Mouse (Mus musculus) monocyte, adult 5-6 weeks (primary cell): ENCODE data around the gene Mto1. TPM values are rescaled to one million over a fixed set of nuclear protein-coding genes. Genes with fewer than 3 reads are reported as not detected.

Experiments
- ATAC-seq: fragments of 153-309, 156-312 bp; replicated peaks from 2 replicates; pipeline ENCODE4 v1.8.0; 2017; ENCODE audit warnings: mild to moderate bottlenecking; ENCODE audit not compliant: low TSS enrichment, insufficient number of reproducible peaks, severe bottlenecking, poor library complexity, low FRiP score
- total RNA-seq: library from RNA; stranded (forward); fragments of 200-1000, 200-491, 200-594 nt; gene quantifications from 3 replicates; pipeline ENCODE4 v1.2.3, GENCODE M21; 2017

The Mto1 gene
- total RNA-seq, result 29.0 to 42.6 TPM (median 34.6 TPM) in 3 replicates

DNA sequence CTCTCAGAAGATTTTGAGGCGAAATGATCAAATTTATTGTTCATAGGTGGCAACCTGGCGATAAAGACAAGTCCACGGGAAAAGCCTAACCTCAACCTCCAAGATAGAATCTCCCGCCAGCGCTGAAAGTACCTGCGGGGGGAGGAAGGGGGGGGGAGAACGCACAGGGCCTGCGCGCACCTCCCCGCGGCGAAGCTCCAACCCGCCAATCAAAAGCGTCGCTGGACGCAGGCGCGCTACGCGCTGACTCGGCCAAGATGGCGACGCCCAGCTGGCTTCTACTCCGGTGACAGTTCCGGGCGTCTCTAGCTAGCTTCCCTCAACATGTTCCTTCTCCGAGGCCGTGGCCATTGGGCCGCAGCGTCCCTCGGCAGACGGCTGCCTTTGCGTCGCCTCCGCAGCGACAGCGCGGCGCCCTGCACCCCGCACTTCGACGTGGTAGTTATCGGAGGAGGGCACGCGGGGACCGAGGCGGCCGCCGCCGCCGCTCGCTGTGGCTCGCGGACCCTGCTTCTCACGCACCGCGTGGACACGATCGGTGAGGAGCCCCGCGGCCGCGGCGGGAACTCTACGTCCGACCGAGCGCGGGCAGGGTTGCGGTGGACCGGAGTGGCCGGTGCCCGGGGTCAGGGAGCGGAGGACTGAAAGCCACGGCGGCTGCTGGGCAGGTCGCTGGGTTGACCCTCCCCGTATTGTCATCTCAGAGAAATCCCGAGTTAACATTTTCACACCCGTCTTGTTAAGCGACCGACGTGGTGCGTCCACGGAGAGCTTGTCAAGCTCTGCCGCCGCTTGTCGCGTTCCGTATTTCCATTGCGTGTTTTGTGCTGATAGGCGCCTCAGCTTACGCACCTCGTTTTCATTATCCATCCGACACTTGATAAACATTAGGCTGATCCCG is at the start of gene Mto1, which contains the start of gene Gm17324:
Gene Mto1 (plus strand): TSS at position 236 of the 901 bp plus-strand sequence.
Gene Gm17324 (minus strand): TSS at position 814 of the 901 bp plus-strand sequence.
- peak; percentile 71 for ATAC-seq

DNA sequence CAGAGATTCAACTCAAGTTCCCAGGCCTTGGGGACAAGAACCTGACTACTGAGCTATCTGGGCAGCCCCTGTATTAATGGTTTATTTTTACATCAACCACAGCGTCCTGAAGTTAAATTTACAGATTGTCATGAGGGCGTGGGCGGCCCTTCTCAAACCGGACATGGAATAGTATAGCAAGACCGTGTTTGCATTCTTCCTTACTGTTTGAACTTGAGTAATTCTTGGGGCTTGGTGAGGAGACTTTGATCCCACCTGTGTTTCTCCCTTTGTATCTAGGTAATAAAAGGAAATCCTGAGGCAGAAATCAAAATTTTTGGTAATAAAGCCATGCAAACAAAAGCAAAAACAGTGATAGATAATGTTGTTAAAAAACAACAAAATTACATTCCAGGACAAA is 47.4 kb upstream of the Mto1 start:
- no peak for ATAC-seq

DNA sequence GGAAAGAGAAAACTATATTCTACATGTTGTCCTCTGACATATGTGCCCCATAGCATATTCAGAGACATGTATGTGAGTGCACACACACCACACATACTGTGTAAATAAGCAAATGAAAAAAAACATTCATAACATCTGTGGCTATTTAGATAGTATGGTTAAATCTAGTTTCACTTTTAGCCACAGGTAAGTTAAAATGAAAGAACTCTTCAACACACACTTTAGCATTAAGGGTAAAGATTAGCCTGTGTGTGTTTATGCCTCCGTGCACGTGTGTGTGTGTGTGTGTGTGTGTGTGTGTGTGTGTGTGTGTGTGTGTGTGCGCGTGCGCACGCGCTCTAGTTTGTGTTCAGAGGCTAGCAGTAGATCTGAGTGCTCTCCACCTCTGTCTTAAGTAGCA is 46.4 kb upstream of the Mto1 start:
- ATAC-seq, result no peak

DNA sequence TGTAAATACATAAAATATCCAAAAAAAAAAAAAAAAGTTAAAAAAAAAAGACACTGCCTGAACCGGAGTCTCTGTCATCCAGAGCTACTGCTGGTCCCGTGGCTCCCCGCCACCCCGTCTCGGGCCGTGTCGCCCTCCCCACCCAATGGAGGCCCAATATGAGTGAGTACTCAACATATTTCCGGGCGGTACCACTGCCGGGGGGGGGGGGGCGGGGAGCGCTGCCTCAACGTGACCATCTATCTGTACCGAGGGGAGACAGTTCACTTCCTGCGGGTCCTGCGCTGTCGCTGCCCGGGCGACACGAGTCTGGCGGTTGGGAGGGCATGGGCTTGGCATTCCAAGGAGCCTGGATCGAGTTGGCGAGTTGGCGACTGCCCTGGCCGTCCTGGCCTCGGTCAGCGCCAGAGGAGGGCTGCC is 20.6 kb upstream of the Mto1 start:
- ATAC-seq, result no peak; the same call in 1 of the 2 replicates

DNA sequence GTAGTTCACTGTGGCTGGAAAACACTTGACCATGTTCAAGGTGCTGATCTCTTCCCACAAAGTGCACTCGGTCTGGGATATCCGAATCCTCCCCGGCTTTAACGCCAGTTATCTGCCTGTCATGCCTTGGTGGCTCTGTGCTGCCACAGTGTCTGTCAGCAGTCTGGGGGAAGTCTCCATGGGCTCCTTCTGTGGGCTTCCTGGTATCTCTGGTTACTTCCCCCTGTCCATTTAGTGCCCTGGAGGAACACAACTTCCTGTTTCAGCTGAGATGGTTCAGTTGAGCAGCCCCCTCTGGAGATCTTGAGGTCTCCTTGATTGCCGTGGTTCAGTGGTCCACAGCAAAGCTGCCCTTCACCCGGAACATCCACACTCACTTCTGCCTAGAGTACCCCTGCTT is 19.8 kb upstream of the Mto1 start:
- ATAC-seq, result peak; percentile 63

DNA sequence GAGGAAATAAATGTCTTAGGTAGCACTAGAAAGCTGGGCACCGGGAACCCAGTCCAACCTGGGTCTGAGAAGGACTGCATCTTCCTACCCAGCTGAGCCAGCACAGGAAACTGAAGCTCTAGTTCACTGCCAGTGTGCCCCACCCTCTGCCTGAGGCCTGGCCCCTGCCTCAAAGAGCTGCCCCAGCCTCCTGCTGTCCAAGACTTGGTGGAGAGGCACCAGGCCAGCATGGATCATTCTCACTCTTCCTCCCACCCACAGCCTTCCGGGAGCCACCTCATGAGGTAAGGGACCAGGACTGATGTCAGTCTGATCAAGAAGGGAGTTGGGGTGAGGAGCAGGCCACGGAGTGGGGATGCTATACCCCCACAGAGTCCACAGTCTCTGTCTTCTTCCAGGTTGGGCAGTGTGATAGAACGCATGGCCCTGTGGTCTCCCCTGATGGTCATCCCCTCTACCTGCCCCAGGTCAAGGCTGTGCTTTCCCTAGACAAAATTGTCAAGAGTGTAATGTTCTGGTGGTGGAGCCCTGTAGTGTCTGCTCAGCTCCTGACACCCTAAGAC is 19.1 kb upstream of the Mto1 start:
- ATAC-seq, result no peak

DNA sequence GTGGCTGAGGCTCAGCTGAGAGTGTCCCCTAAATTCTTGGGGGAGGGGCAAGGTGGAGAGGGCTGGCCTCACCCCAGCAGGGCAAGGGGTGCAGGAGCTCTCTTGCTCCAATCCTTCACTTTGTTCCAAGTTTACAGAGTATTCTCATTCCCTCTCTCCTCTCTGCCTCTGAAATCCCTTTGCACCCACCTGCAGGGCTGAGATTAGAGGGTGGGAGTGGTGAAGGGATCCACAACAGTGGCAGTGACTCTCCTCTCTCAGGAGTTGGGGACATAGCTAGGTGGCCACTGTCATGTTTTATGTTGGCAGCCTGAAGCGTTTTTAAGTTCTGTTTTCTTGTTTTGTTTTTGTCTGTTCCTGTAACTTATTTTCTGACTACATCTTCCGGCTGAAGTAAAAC is 18.5 kb upstream of the Mto1 start:
- no peak for ATAC-seq

DNA sequence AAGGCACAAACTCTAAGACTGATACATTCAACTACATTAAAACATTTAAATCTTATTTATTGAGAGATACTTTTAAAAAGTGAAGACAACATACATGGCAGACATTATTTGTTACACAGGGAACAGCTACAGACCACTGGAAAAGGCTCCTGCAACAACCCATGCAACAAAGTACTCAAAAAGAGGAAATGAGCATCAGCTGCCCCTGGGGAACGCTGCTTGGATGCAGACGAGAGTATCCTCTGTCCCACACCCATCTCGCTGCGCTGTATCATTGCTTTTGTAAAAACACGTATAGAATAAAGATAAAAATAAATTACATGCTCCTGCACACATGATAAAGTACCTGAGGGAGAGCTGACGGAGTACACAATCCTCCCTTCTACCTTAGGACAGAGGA is 17.5 kb upstream of the Mto1 start:
- ATAC-seq, result no peak; the same call in 1 of the 2 replicates

DNA sequence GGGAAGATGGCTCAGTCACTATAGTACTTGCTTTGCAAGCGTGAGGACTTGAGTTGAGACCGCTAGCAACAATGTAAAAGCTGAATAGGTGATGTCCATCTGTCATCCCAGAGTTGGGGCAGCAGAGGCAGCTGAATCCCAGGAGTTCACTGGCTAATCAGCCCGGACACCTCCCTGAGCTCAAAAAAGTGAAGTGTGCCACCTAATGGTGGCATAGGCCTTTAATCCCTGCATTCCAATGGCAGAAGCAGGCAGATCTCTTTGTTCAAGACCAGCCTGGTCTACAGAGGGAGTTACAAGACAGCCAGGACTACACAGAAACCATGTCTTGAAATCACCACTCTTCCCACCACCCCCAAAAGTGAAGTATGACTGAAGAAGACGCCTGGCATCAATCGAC is 15.5 kb upstream of the Mto1 start:
- ATAC-seq, result no peak

DNA sequence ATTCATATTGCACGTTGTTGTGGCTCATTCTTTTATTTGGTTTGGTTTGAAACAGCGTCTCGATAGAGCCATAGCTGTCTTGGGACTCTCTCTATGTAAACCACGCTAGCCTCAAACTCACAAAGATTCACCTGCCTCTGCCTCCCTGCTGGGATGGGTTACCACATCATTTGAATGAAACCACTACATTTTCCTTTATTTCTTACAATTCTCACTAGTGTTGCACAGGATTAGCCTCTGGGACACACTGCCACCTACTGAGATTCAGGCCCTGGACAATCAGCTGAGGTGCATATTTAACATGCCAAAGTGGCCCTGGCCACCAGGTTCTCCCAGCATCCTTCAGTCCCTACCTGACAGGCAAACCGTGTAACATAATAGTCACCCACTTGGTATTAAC is 8.6 kb upstream of the Mto1 start:
- ATAC-seq, result no peak

DNA sequence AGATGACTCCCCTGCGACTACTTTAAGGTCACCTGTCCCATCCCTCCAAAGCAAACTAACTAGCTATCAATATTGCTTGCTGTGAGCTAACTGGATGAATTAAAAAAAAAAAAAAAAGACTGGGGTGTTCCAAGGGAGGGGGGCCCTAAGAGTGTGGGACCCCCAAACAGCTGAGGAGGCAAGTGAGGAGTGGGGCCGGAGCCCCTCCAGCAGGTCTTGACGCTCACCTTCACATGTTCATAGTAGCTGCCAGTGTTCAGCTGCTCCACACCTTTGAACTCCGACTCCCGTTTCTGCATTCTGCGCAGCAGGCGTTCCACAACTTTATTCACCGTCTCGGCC is 5.8 kb upstream of the Mto1 start:
- no peak for ATAC-seq

DNA sequence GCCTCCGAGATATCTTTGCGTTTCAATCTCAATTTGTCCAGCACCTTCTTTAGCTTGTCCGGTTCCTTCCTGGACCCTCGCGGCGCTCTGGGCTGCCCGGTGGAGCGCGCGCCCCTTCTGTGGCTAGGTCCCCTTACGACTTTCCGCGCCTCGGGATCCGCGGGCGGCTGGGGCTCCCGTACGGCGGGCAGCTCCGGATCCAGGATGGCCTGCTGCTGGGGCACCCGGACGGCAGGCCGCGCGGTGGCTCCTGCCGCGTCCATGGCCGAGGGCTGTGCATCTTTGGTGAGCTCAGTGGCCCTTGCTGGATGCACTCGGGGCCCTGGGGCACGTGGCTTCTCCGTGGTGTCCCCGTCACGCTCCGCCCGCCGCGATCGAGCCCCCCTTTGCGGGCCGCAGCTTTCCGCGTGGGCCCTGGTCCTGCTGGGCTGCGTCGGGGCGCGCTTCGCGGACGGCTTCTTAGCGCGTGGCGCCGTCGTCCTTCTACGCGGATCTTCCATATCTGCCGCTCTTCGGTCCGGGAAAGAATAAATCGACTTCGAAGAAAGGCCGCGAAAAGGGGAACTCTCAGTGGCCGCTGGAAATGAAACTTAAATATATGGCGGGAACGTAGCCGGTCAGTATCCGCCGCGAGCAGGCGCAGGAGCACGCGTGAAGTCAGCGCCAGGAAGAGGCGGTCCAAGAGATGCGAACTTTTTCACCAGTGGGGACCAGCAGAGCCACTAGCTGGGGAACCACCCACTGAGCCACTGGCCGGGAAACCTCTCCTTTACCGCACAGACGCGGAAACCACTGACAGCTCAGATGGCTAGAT is 5.2 kb upstream of the Mto1 start, which contains the start of gene Cgas:
Gene Cgas (minus strand): TSS at position 659 of the 814 bp plus-strand sequence.
- peak; percentile 97 for ATAC-seq

DNA sequence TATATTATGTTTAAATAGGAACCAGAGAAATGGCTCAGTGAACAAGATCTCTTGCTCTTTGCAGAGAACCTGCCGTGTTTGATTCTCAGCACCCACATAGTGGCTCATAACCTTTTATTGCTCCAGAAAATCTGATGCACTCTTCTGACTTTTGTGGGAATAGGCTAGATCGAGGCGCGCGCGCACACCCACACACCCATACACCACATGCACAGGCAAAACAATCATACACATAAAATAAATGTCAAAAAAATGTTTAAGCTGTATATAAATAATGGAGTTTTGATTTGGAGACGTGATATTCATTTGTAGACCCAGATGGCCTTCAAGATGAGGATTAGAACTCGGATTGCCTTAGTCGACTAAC is 419 bp upstream of the Mto1 start:
- no peak for ATAC-seq

DNA sequence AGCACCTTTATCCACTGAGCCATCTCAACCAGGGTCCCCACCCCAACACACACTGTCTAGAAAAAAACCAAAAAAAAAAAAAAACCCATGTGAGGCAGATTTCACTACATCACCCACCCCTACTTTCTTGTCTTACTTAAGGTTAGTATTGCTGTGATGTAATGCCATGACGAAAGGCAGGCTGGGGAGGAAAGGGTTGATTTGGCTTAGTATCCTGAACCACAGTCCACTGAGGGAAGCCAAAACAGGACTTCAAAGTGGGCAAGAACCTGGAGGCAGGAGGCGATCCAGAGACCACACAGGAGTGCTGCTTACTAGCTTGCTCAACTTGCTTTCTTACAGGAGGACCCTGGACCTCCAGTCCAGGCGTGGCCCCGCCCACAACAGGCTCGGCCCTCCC is 2.4 kb downstream of the Mto1 start:
- peak; percentile 24 for ATAC-seq

DNA sequence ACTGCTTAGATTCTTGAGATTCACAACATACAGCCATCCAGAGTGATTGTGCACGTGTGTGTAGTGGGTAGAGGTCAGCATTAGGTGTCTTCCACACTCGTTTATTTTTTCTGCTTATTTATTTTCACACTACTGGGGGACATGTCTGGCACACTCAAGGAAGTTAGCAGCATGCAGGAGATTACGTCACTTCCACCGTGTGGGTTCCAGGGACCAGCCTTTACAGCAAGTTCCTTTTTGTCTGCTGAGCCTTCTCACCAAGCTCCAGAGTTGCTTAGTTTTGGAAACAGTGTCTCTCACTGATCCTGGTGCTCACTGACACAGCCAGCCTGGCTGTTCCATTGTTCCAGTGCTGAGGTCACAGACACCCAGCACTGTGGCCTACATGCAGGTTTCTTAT is 3.4 kb downstream of the Mto1 start:
- peak; percentile 60; the same call in 1 of the 2 replicates for ATAC-seq

DNA sequence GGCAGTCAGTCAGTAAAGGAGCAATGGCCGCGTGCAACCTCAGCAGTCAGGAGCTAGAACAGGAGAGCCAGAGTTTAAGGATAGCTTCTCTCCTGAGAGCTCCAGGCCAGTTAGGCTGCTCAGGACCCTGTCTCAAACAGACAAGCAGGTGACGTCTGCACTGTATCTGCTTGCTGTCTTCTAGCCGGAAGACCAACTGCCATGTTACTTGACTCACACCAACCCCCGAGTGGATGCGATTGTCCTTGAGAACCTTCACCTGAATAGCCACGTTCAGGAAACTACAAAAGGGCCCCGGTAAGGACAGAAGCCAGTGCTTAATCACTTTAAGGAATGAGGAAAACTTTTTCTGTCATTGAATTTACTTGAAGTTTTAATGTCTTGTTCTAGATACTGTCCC is 9.0 kb downstream of the Mto1 start:
- ATAC-seq, result no peak

DNA sequence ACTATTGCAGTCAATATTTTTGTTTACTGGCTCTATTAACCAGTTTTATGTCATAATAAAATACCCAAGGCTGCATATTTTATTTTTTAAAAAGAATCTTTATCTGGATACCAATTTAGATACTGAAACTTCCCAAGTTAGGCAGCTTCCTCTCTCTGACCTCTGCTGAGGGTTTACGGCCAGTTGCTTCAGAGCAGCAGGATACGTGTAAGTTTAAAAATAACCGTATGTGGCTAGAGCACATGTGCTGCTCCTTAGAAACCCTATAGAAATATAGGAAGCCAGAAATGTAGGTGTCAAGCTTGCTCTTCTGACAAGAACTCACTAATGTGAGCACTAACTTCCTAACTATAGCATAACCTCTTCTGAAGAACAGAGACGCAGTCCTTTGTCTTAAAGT is 15.3 kb downstream of the Mto1 start:
- 0 out of 2 replicates have a peak, but pooled peaks have one; percentile 47 for ATAC-seq

DNA sequence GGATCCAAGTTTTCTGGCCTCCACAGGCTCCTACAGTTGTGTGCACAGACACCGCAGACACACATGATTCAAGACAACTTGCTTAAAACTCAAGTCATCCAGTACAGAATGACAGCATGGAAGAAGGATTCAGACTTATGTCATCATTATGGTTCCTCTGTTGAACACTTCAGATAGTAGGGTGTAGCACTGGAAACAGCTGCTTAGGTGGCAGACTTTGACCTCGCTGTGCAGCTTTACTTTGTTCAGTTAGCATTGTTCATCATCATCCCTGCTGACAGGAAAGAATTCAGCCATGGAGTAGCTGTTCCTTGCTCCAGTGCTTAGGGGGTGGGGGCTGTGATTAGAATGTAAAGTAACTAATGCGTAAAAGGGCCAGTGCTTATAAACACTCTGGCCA is 17.7 kb downstream of the Mto1 start:
- no peak for ATAC-seq

DNA sequence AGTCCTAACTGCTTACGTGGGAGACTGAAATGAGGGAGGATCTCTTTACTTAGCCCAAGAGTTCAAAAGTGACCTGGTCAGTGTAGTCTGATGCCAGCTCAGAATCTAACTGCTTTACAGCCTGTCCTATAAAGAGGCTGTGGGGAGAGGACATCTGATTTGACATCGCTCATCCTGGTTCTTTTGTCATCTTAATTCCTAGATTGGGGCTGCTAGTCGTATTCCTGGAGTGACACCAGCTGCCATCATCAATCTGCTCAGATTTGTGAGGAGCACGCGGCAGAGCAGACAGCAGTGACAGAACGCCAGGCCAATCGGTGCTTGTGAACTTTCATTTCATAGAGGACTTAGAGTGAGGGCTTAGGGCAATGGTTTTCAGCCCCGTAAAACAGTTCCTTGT is 25.6 kb downstream of the Mto1 start:
- no peak for ATAC-seq
